Mouse (Mus musculus) megakaryocyte, embryonic 14.5 days (primary cell): ENCODE results near the gene Cdk5rap2. TPM values are rescaled to one million over a fixed set of nuclear protein-coding genes. Genes with fewer than 3 reads are reported as not detected.

Source experiments
- H3K27me3 ChIP-seq: replicated peaks from 2 replicates; pipeline ENCODE3; 2012; ENCODE audit warnings: inconsistent platforms
- H3K36me3 ChIP-seq: replicated peaks from 2 replicates; pipeline ENCODE3; 2012; ENCODE audit warnings: low read length, inconsistent platforms, mixed read lengths
- H3K4me1 ChIP-seq: 2 replicates; pipeline ENCODE4 v1.6.1; 2012; ENCODE audit warnings: inconsistent platforms
- H3K4me3 ChIP-seq: replicated peaks from 2 replicates; pipeline ENCODE3; 2012; ENCODE audit warnings: moderate library complexity, mild to moderate bottlenecking, inconsistent platforms
- H3K9me3 ChIP-seq: 2 replicates; pipeline ENCODE4 v1.6.1; 2012; ENCODE audit warnings: inconsistent platforms
- FLI1 ChIP-seq: IDR thresholded peaks from 2 replicates; pipeline ENCODE4 v1.6.1; 2012; ENCODE audit warnings: low read length, inconsistent platforms, mixed read lengths
- GATA1 ChIP-seq: IDR thresholded peaks from 3 replicates; pipeline ENCODE4 v1.6.1; 2012; ENCODE audit warnings: mixed read lengths, low read length, inconsistent platforms, borderline replicate concordance
- polyA plus RNA-seq: library from polyadenylated mRNA; stranded (reverse); fragments of >175 nt; gene quantifications from 2 replicates; pipeline ENCODE4 v1.2.3, GENCODE M21; 2012; ENCODE audit warnings: low replicate concordance; ENCODE audit not compliant: insufficient read depth

The Cdk5rap2 gene
- polyA plus RNA-seq, 1 experiment, result 67.9 TPM

DNA sequence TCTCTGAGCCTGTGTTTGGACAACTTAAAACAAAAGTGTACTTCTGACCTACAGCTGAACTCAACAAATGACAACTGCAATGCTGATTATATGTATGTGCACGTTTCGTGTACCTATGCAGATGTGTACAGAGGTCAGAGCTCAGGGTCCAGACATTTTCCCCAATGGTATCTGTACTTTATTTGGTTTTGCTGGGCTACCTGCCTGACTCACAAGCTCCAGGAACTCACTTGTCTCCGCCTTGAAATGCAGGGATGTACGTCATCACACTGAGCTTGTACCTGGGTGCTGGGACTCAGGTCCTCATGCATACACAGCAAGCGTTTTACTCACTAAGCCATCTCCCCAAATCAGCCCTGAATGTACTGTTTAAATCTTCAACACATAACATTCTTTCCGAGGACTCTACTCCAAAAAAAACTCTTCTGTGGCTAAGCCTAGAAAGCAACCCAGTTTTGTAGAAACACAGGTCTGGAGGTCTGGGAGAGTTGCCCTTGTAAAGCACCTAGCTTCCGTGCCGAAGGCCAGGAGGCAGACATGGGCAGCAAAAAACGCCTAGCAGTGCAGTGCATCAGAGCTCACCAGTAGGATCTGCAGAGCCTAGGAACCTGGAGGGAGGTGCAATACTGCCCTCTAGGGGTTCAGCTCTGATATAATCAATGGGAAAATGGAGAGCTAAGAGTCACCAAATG lies 54.4 kb downstream of the Cdk5rap2 start:
- no peaks in the 10 kb centered on the region for H3K4me1 ChIP-seq
- H3K36me3 ChIP-seq, result peaks cover 76% of the 10 kb centered on the region

DNA sequence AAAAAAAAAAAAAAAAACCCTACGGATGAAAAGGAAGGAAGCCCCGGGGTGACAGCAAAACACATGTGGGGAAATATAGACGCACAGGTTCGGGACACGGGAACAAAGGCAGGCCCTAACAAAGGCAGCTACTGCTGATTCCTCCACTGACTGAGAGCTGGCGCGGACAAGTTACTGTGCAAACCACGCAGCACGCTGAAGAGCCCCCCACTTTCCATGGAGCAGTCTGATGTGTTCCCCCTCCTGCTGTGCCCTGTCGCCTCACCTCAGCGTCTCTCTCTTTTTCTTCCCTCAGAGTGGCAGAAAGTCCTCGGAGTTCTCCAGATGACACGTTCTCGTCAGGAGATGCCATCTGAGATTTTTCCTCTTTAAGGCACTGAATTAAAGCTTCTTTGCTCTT lies 55.8 kb downstream of the Cdk5rap2 start:
- Histone ChIP-seq H3K36me3 (peaks cover 66% of the 10 kb centered on the region), H3K27me3 (no peaks in the 10 kb centered on the region)

More for the DNA sequence above, 54.4 kb downstream of the Cdk5rap2 start:
- no peaks in the 10 kb centered on the region for H3K27me3 ChIP-seq
- no peaks in the 10 kb centered on the region for H3K9me3 ChIP-seq
- H3K4me3 ChIP-seq, result no peak overlapping the region
- TF ChIP-seq GATA1 (no peak), FLI1 (no peak)

DNA sequence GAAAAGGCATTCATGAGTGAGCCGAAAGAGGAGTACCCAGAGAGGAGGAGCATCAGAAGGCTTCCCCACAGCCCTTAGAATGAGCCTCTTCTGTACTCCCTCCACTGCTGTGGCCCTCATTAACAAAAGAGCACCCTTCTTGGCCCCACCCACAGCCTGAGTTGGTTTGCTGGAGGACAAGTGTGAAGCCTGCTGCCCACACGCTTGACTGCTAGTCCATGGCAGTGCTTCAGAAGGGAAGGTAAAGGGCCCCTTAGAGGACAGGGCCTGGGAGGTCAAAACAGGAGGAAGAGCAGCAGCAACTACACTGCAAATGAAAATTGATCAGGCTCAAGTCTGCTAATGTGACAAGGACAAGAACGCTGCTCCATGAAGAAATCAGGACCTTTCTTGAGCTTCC lies 56.6 kb downstream of the Cdk5rap2 start:
- no peaks in the 10 kb centered on the region for H3K4me1 ChIP-seq
- no peaks in the 10 kb centered on the region for H3K27me3 ChIP-seq
- TF ChIP-seq GATA1, result no peak
- TF ChIP-seq FLI1, result no peak
- no peaks in the 10 kb centered on the region for H3K9me3 ChIP-seq
- no peak overlapping the region for H3K4me3 ChIP-seq
- H3K36me3 ChIP-seq, result peaks cover 67% of the 10 kb centered on the region

More for the DNA sequence above, 55.8 kb downstream of the Cdk5rap2 start:
- H3K4me3 ChIP-seq, result no peak overlapping the region
- H3K9me3 ChIP-seq, result no peaks in the 10 kb centered on the region
- no peak for TF ChIP-seq FLI1
- TF ChIP-seq GATA1, result no peak
- no peaks in the 10 kb centered on the region for H3K4me1 ChIP-seq

GRCm38 (mm10) chr4:70335444-70336144 lies 74.6 kb downstream of the Cdk5rap2 start:
- Histone ChIP-seq H3K27me3 (no peaks in the 10 kb centered on the region), H3K4me1 (no peaks in the 10 kb centered on the region), H3K36me3 (peaks cover 23% of the 10 kb centered on the region), H3K9me3 (no peaks in the 10 kb centered on the region), H3K4me3 (no peak overlapping the region)
- TF ChIP-seq FLI1 (no peak), GATA1 (no peak)

- TF ChIP-seq GATA1 (no peak), FLI1 (no peak)
- no peak overlapping the region for H3K4me3 ChIP-seq
- H3K36me3 ChIP-seq, result peaks cover 23% of the 10 kb centered on the region
- H3K27me3 ChIP-seq, result no peaks in the 10 kb centered on the region
- H3K4me1 ChIP-seq, result no peaks in the 10 kb centered on the region
- H3K9me3 ChIP-seq, result no peaks in the 10 kb centered on the region
These were observed 75.2 kb downstream of the Cdk5rap2 start for GRCm38 (mm10) chr4:70334995-70335394.

DNA sequence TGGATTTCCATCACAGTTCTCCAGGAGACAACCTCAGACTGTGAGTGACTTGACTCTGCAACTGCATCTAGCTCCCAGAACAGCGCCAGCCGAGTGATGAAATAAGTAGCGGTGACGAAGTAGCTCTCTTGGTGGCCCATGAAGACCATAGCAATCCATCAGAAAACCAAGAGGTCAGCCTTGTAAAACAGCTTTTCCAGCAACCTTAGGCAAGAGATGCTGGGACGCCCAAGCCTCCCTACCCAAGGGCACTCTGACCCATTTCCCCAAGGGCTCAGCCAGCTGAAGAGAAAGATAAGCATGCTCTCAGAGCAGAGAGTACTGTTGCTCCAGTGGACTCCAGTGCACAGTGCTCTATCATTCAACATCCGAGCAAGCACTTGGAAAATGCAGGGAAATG lies 77.3 kb downstream of the Cdk5rap2 start:
- no peaks in the 10 kb centered on the region for H3K4me1 ChIP-seq
- no peak overlapping the region for H3K4me3 ChIP-seq
- peaks cover 20% of the 10 kb centered on the region for H3K36me3 ChIP-seq
- TF ChIP-seq GATA1 (no peak), FLI1 (no peak)
- H3K9me3 ChIP-seq, result no peaks in the 10 kb centered on the region
- H3K27me3 ChIP-seq, result no peaks in the 10 kb centered on the region

- Histone ChIP-seq H3K27me3 (no peaks in the 10 kb centered on the region), H3K4me1 (no peaks in the 10 kb centered on the region), H3K4me3 (no peak overlapping the region), H3K9me3 (no peaks in the 10 kb centered on the region), H3K36me3 (peaks cover 24% of the 10 kb centered on the region)
- no peak for TF ChIP-seq GATA1
These were observed 77.7 kb downstream of the Cdk5rap2 start for GRCm38 (mm10) chr4:70332576-70332975.

DNA sequence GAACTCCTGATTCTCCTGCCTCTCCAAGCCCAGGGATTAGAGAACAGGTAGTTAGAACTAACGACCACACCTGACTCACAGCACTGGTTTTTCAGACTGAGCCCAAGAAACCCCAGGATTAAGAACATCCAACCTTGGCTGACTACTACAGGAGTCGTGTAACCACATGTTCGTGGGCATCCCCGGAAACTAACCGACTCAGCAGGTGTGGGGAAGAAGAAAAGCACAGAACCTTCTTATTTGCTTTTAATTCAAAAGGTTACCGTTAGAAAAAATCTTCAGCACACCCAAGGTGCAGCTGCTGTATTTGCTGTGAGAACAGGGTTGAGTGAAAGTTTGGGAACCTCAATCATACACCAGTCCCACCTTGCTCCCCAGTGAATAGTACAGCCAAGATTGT lies 79.1 kb downstream of the Cdk5rap2 start:
- no peaks in the 10 kb centered on the region for H3K27me3 ChIP-seq
- no peaks in the 10 kb centered on the region for H3K4me1 ChIP-seq
- TF ChIP-seq FLI1, result no peak
- no peak for TF ChIP-seq GATA1
- no peaks in the 10 kb centered on the region for H3K9me3 ChIP-seq
- H3K36me3 ChIP-seq, result peaks cover 19% of the 10 kb centered on the region
- no peak overlapping the region for H3K4me3 ChIP-seq

- peaks cover 28% of the 10 kb centered on the region for H3K36me3 ChIP-seq
- no peak overlapping the region for H3K4me3 ChIP-seq
- H3K9me3 ChIP-seq, result no peaks in the 10 kb centered on the region
- H3K4me1 ChIP-seq, result no peaks in the 10 kb centered on the region
- no peak for TF ChIP-seq FLI1
- TF ChIP-seq GATA1, result no peak
- H3K27me3 ChIP-seq, result no peaks in the 10 kb centered on the region
These were observed 82.2 kb downstream of the Cdk5rap2 start for GRCm38 (mm10) chr4:70328033-70328432.

DNA sequence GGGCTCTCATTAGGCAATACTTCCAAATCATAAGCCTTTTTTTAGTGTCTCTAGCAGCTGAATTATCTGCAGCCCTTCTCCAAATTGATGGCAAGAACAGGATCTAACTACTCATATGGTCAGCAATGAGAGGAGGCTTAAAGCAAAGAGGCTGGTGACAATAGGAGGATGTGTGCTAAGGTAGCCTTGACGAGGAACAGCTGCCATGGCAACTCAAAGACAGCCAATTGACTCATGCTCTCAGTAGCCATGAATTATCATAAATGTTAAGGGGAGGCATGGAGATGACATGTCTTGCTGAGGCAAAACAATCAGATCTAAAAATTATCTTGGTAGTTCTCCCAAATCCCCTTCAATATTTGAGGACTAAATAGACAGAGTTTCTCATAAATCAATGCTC lies 82.8 kb downstream of the Cdk5rap2 start:
- no peaks in the 10 kb centered on the region for H3K9me3 ChIP-seq
- no peaks in the 10 kb centered on the region for H3K4me1 ChIP-seq
- peaks cover 24% of the 10 kb centered on the region for H3K36me3 ChIP-seq
- no peak overlapping the region for H3K4me3 ChIP-seq
- TF ChIP-seq GATA1, result no peak
- no peak for TF ChIP-seq FLI1
- no peaks in the 10 kb centered on the region for H3K27me3 ChIP-seq

DNA sequence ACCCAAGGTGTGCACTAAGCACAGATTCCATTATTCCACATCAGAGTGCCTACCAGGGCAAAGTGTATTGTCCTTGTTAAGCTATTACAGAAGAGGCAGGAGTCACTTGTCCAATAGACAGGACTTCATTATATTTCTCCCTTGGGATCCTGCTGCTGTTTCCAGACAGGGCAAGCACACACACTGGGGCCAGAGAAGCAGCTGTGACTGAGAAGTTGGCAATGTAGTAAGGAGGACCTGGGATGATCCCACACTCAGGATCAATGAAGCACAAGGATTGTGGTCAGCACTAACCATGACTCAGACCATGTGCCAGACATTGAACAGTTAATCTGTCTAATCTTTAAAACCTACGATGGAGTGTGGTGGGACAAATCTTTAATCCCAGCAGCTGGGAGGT lies 88.7 kb downstream of the Cdk5rap2 start:
- Histone ChIP-seq H3K4me1 (no peaks in the 10 kb centered on the region), H3K4me3 (no peak overlapping the region), H3K36me3 (peaks cover 19% of the 10 kb centered on the region), H3K9me3 (no peaks in the 10 kb centered on the region), H3K27me3 (no peaks in the 10 kb centered on the region)
- TF ChIP-seq GATA1 (no peak), FLI1 (no peak)
